Mouse (Mus musculus) myocyte (in vitro differentiated cells): Measurements from ENCODE around the gene Itfg2. TPM values are rescaled to one million over a fixed set of nuclear protein-coding genes. Genes with fewer than 3 reads are reported as not detected.
"Not testable (repeated sequence)": the region's sequence is repeated elsewhere in the genome, so short reads cannot be mapped to it uniquely, and the experiment has no call there.

ENCODE experiments used
- H3K27me3 ChIP-seq: one replicate; pipeline ENCODE4 v1.6.1; 2011; ENCODE audit not compliant: control insufficient read depth, insufficient read depth, insufficient read length
- H3K36me3 ChIP-seq: one replicate; pipeline ENCODE4 v1.6.1; 2011; ENCODE audit not compliant: control insufficient read depth, insufficient read depth
- H3K4me2 ChIP-seq: one replicate; pipeline ENCODE4 v1.6.1; 2011; ENCODE audit warnings: low read depth, control low read depth
- H3K4me3 ChIP-seq: one replicate; pipeline ENCODE4 v1.5.1; 2011; ENCODE audit warnings: mild to moderate bottlenecking, control low read depth, moderate library complexity
- H3K79me2 ChIP-seq: one replicate; pipeline ENCODE4 v1.6.1; 2011; ENCODE audit not compliant: control insufficient read depth, insufficient read depth
- H3ac ChIP-seq: one replicate; pipeline ENCODE4 v1.6.1; 2011; ENCODE audit not compliant: control insufficient read depth, insufficient read length
- CEBPB ChIP-seq: IDR thresholded peaks from 2 replicates; pipeline ENCODE4 v1.6.1; 2011; ENCODE audit warnings: mild to moderate bottlenecking, moderate library complexity; ENCODE audit not compliant: poor library complexity, insufficient read depth, severe bottlenecking
- E2F4 ChIP-seq: IDR thresholded peaks from one replicate; pipeline ENCODE4 v1.6.1; 2011; ENCODE audit warnings: mild to moderate bottlenecking, control low read depth, moderate library complexity; ENCODE audit not compliant: insufficient read depth
- MAX ChIP-seq: IDR thresholded peaks from one replicate; pipeline ENCODE4 v1.6.1; 2011; ENCODE audit warnings: low read depth, mild to moderate bottlenecking, control low read depth
- MYOD1 ChIP-seq, 3 experiments: IDR thresholded peaks; one replicate each; pipeline ENCODE4 v1.6.1; 2011; ENCODE audit warnings: control low read depth in 2 of 3, low read depth in 2 of 3, mild to moderate bottlenecking in 2 of 3, moderate library complexity in 1 of 3; ENCODE audit not compliant: insufficient read length in 2 of 3, control insufficient read depth in 1 of 3
- MYOG ChIP-seq, 3 experiments: IDR thresholded peaks; one replicate each; pipeline ENCODE4 v1.6.1; 2011; ENCODE audit warnings: control low read depth in 2 of 3, low read depth in 2 of 3, mild to moderate bottlenecking in 2 of 3; ENCODE audit not compliant: insufficient read length in 2 of 3, control insufficient read depth in 1 of 3, insufficient read depth in 1 of 3
- POLR2A ChIP-seq: IDR thresholded peaks from one replicate; pipeline ENCODE4 v1.6.1; 2011; ENCODE audit warnings: low read depth, mild to moderate bottlenecking, control low read depth, moderate library complexity; ENCODE audit not compliant: insufficient read length
- POLR2AphosphoS2 ChIP-seq: IDR thresholded peaks from one replicate; pipeline ENCODE4 v1.6.1; 2011; ENCODE audit warnings: low read depth, control low read depth; ENCODE audit not compliant: insufficient read length
- REST ChIP-seq: IDR thresholded peaks from one replicate; pipeline ENCODE4 v1.6.1; 2011; ENCODE audit warnings: mild to moderate bottlenecking, control low read depth, moderate library complexity; ENCODE audit not compliant: insufficient read depth, insufficient read length
- SRF ChIP-seq: IDR thresholded peaks from one replicate; pipeline ENCODE4 v1.6.1; 2011; ENCODE audit warnings: low read depth; ENCODE audit not compliant: control insufficient read depth, insufficient read length
- TCF12 ChIP-seq: IDR thresholded peaks from one replicate; pipeline ENCODE4 v1.6.1; 2011; ENCODE audit warnings: mild to moderate bottlenecking, control low read depth; ENCODE audit not compliant: poor library complexity, insufficient read depth, severe bottlenecking
- TCF3 ChIP-seq: IDR thresholded peaks from one replicate; pipeline ENCODE4 v1.6.1; 2011; ENCODE audit warnings: low read depth, control low read depth; ENCODE audit not compliant: insufficient read length
- USF1 ChIP-seq: IDR thresholded peaks from one replicate; pipeline ENCODE4 v1.6.1; 2011; ENCODE audit warnings: low read depth, mild to moderate bottlenecking, control low read depth, moderate library complexity
- polyA plus RNA-seq: library from polyadenylated mRNA; unstranded; fragments of >200 nt; fragmentation: generic; extraction: Trizol; gene quantifications from one replicate; pipeline ENCODE4 v1.2.1, GENCODE M21; 2012; ENCODE audit warnings: missing spikeins

The Itfg2 gene
- polyA plus RNA-seq, 1 experiment: 32.6 TPM

DNA sequence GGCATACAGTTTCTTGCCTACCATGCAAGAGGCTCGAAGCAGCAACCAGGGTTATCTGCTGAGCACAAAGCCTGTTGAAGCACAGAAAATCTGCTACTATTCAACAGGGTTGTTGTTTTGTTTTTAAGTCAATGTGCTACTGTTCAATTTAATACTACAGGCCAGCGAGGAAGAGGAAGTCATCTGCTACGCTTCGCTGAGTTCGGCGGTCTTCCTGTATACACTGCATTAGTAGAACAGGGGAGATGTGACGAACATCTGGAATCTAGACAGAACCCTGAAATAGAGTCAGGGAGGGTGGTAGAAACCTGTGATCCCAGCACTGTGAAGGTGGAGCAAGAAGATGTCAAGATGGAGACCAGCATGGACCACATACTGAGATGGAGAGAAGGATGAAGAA lies 41.0 kb downstream of the Itfg2 start:
- no peak overlapping the region for H3K4me3 ChIP-seq
- TF ChIP-seq MAX (no peak), REST (no peak), E2F4 (no peak), POLR2AphosphoS2 (no peak), MYOG (IDR thresholded peaks at IDR 0.05; ENCODE audit: control insufficient read depth in 1 of 3, insufficient read depth in 1 of 3, insufficient read length in 2 of 3, low read depth in 2 of 3) (no peak), USF1 (no peak), POLR2A (no peak), TCF12 (no peak), SRF (no peak), MYOD1 (IDR thresholded peaks at IDR 0.05; ENCODE audit: control insufficient read depth in 1 of 3, insufficient read length in 2 of 3, low read depth in 2 of 3) (no peak), TCF3 (no peak), CEBPB (no peak)
- H3K27me3 ChIP-seq: no peaks in the 10 kb centered on the region
- H3K79me2 ChIP-seq: no peaks in the 10 kb centered on the region
- H3K36me3 ChIP-seq: no peaks in the 10 kb centered on the region
- no peak overlapping the region for H3ac ChIP-seq
- H3K4me2 ChIP-seq: no peak overlapping the region

DNA sequence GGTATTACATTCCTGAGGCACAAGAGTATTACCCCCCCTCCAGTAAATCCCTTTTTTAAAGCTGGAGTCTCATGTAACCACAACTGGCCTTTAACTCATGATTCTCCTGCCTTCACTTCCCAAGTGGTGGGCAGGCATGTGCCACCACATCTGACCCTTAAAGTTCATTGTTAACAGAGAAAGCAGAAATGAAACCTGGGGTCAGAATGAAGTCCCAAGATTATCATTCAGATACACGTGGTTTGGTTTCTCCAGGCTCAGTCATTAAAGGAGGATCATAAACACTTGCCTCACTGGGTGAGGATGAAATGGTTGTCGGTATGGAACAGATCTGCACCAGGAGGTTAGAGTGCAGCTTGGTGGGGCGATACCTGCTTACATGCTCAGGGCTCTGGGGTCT lies 43.5 kb downstream of the Itfg2 start:
- no peak overlapping the region for H3K4me2 ChIP-seq
- no peak overlapping the region for H3ac ChIP-seq
- H3K4me3 ChIP-seq: no peak overlapping the region
- TF ChIP-seq MAX: no peak
- no peak for TF ChIP-seq CEBPB
- TF ChIP-seq MYOD1 (IDR thresholded peaks at IDR 0.05; ENCODE audit: control insufficient read depth in 1 of 3, insufficient read length in 2 of 3, low read depth in 2 of 3): no peak
- no peak for TF ChIP-seq SRF
- no peak for TF ChIP-seq USF1
- TF ChIP-seq POLR2A: no peak
- no peak for TF ChIP-seq TCF3
- TF ChIP-seq TCF12: no peak
- no peak for TF ChIP-seq E2F4
- TF ChIP-seq MYOG (IDR thresholded peaks at IDR 0.05; ENCODE audit: control insufficient read depth in 1 of 3, insufficient read depth in 1 of 3, insufficient read length in 2 of 3, low read depth in 2 of 3): no peak
- TF ChIP-seq POLR2AphosphoS2: no peak
- no peak for TF ChIP-seq REST
- H3K27me3 ChIP-seq: no peaks in the 10 kb centered on the region
- no peaks in the 10 kb centered on the region for H3K79me2 ChIP-seq
- no peaks in the 10 kb centered on the region for H3K36me3 ChIP-seq

DNA sequence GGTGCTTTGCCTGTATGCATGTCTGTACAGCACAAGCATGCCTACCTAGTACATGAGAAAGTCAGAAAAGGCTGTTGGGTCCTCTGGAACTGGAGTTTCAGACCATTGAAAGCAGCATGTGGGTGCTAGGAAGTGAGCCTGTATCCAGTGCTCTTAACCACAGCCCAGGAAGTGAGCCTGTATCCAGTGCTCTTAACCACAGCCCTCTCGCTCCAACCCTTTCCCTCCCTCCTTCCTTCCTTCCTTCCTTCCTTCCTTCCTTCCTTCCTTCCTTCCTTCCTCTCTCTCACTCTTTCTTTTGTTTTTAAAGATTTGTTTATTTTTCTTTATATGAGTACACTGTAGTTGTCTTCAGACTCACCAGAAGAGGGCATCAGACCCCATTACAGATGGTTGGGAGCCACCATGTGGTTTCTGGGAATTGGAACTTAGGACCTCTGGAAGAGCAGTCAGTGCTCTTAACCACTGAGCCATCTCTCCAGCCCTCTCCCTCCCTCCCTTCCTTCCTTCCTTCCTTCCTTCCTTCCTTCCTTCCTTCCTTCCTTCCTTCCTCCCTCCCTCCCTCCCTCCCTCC lies 44.0 kb downstream of the Itfg2 start:
- not testable (repeated sequence) for H3K4me3 ChIP-seq, H3ac ChIP-seq, H3K4me2 ChIP-seq, H3K79me2 ChIP-seq, H3K27me3 ChIP-seq, H3K36me3 ChIP-seq

DNA sequence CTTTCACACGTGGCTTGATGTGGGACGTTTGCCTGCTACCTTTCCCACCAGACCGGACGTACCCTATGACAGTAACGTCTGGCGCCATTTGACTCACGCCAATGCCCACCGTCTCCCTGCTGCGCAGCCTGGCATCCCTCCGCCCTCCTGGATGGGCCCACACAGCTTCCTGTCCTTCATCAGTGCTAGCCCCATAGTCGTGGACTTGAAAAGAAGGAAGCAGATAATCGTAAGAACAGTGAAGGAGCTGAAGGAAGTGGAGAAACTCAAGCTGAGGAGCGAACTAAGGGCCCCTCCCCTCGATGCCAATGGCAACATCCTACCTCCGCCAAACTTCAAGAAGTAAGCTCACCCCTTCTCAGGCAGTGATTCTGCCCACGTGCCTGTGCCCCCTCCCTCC lies 45.1 kb downstream of the Itfg2 start:
- TF ChIP-seq MYOD1 (IDR thresholded peaks at IDR 0.05; ENCODE audit: control insufficient read depth in 1 of 3, insufficient read length in 2 of 3, low read depth in 2 of 3) (no peak), E2F4 (no peak), SRF (no peak), POLR2A (no peak), USF1 (no peak), TCF12 (no peak), REST (no peak), MYOG (IDR thresholded peaks at IDR 0.05; ENCODE audit: control insufficient read depth in 1 of 3, insufficient read depth in 1 of 3, insufficient read length in 2 of 3, low read depth in 2 of 3) (no peak), POLR2AphosphoS2 (no peak), TCF3 (no peak), CEBPB (no peak), MAX (no peak)
- no peak overlapping the region for H3K4me3 ChIP-seq
- no peaks in the 10 kb centered on the region for H3K79me2 ChIP-seq
- H3K36me3 ChIP-seq: no peaks in the 10 kb centered on the region
- H3K4me2 ChIP-seq: no peak overlapping the region
- H3ac ChIP-seq: no peak overlapping the region
- H3K27me3 ChIP-seq: no peaks in the 10 kb centered on the region

DNA sequence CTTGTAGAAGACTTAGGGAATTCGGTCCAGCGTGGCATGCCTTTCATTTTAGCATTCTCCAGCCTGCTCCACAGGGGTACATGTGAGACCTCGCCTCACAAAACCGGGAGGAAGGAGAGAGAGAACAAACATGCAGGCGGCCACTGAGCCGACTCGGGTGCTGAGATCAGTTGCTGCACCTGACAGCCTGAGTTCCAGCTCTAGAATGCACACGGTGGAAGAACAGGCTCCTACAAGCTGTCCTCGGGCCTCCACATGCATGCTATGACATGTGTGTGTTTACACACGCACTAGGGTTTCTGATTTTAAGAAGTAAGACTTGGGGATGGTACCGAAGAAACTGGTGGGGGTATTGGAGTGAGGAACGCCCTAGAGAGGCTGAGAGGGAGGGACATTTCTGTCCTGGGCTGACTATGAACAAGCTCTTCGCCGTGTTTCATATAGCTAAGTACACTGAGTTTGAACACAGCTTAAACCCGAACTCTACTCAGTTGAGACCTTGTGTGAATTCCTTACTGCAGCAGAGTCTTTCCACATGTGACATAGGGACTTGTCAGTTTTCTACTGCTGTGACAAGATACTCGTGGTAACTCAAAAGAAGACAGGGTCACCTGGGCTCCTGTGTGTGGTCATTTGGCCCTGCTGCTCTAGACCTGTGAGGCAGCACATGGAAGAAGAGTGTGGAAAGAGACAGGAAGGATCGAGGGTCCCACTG lies 48.2 kb downstream of the Itfg2 start:
- no peaks in the 10 kb centered on the region for H3K27me3 ChIP-seq

More for the DNA sequence above, 48.2 kb downstream of the Itfg2 start:
- H3K36me3 ChIP-seq: no peaks in the 10 kb centered on the region
- no peak for TF ChIP-seq MYOG (IDR thresholded peaks at IDR 0.05; ENCODE audit: control insufficient read depth in 1 of 3, insufficient read depth in 1 of 3, insufficient read length in 2 of 3, low read depth in 2 of 3)
- TF ChIP-seq POLR2AphosphoS2: peak; percentile 12
- TF ChIP-seq TCF12: no peak
- H3ac ChIP-seq: no peak overlapping the region
- no peaks in the 10 kb centered on the region for H3K79me2 ChIP-seq
- H3K4me3 ChIP-seq: no peak overlapping the region
- H3K4me2 ChIP-seq: no peak overlapping the region
